Mouse (Mus musculus): ENCODE results near the gene Bcl11a. TPM values are rescaled to one million over a fixed set of nuclear protein-coding genes. Genes with fewer than 3 reads are reported as not detected.
A peak's percentile ranks its signal among the peaks of the same experiment; 100 is the strongest.

The Bcl11a gene
- polyA plus RNA-seq (2014; fragmentation: Nextera tagmentation; extraction: Ambion mirVana), result 117 and 121 TPM in 2 replicates

DNA sequence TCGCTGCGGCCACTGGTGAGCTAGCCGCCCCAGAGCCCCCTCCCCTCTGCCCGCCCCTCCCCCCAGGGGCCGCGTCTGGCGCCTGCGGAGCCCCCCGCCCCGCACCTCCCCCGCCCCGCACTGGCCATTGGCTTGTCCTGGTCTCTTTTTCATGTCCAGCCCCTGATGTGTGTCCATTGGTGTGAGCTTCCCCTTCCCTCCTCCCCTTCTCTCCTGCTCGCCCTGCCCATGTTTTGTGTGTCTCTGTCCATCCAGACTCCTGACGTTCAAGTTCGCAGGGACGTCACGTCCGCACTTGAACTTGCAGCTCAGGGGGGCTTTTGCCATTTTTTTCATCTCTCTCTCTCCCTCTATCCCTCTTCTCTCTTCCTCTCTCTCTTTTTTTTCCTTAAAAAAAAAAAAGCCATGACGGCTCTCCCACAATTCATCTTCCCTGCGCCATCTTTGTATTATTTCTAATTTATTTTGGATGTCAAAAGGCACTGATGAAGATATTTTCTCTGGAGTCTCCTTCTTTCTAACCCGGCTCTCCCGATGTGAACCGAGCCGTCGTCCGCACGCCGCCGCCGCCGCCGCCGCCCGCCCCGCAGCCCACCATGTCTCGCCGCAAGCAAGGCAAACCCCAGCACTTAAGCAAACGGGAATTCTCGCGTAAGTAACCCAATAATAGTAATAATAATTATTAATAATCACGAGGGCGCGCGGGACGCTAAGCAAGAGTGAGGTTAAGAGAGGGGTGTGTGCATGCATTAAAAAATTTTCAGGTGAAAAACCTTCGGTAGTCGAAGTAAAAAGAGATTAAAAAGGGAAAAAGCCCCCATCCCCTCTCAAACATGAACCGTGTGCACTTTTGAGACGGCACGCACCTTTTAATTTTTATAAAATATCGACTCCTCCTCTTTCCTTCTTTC lies at the start of gene Bcl11a:
Gene Bcl11a (plus strand): TSS at position 262 of the 911 bp plus-strand sequence.
- Histone ChIP-seq H3K4me3 (replicated peaks; ENCODE audit: low read depth, low read length) (peak within 1 kb of the TSS; percentile 67), H3K4me2 (ENCODE audit: low read length) (peak within 1 kb of the TSS; percentile 99), H3K9me3 (ENCODE audit: control insufficient read depth, low read length) (no peaks in the 10 kb centered on the region), H3K27me3 (ENCODE audit: control insufficient read depth, insufficient read depth, low read length) (no peaks in the 10 kb centered on the region), H3K9ac (replicated peaks; ENCODE audit: low read length) (peak within 1 kb of the TSS; percentile 90), H3K4me1 (ENCODE audit: control insufficient read depth, insufficient read depth, low read length) (peaks cover 17% of the 10 kb centered on the region; the same call in 1 of the 2 replicates), H3K27ac (replicated peaks; ENCODE audit: low read depth, low read length) (peak within 1 kb of the TSS; percentile 96), H3K36me3 (ENCODE audit: control insufficient read depth, insufficient read depth, low read length) (no peaks in the 10 kb centered on the region)
- ATAC-seq (ENCODE audit: low FRiP score, low TSS enrichment) (peak; percentile 55), DNase-seq (peak; percentile 86)
- WGBS, result under 1% methylated on average over 50 of the region's 51 CpGs

DNA sequence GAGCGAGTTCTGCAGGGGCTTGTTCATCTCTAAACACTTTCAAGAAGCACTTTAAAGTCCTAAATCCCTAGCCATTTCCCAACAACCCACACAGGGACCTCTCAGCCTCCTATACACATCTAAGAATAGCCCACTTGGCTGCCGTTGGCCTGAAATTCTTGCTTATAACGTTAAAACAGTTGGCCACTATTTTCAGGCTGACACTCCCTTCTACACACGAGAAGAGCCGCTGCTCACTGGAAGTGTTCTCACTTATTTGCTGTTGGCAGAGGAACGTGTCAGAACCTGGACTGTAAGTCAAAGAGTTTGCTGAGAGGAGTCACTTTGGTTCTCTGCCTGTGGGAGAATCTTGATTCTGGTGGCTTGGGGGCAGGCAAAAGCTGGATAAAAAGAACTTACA lies 33.8 kb upstream of the Bcl11a start:
- H3K4me2 ChIP-seq (ENCODE audit: low read length), result no peak overlapping the region
- H3K9me3 ChIP-seq (ENCODE audit: control insufficient read depth, low read length), result no peaks in the 10 kb centered on the region
- H3K27me3 ChIP-seq (ENCODE audit: control insufficient read depth, insufficient read depth, low read length), result no peaks in the 10 kb centered on the region
- H3K36me3 ChIP-seq (ENCODE audit: control insufficient read depth, insufficient read depth, low read length), result no peaks in the 10 kb centered on the region
- no peak overlapping the region for H3K9ac ChIP-seq (replicated peaks; ENCODE audit: low read length)
- no peaks in the 10 kb centered on the region for H3K4me1 ChIP-seq (ENCODE audit: control insufficient read depth, insufficient read depth, low read length)
- no peak overlapping the region for H3K27ac ChIP-seq (replicated peaks; ENCODE audit: low read depth, low read length)
- 84% methylated on average over 6 of the region's 6 CpGs for WGBS
- no peak overlapping the region for H3K4me3 ChIP-seq (replicated peaks; ENCODE audit: low read depth, low read length)
- no peak for DNase-seq
- no peak for ATAC-seq (ENCODE audit: low FRiP score, low TSS enrichment)

DNA sequence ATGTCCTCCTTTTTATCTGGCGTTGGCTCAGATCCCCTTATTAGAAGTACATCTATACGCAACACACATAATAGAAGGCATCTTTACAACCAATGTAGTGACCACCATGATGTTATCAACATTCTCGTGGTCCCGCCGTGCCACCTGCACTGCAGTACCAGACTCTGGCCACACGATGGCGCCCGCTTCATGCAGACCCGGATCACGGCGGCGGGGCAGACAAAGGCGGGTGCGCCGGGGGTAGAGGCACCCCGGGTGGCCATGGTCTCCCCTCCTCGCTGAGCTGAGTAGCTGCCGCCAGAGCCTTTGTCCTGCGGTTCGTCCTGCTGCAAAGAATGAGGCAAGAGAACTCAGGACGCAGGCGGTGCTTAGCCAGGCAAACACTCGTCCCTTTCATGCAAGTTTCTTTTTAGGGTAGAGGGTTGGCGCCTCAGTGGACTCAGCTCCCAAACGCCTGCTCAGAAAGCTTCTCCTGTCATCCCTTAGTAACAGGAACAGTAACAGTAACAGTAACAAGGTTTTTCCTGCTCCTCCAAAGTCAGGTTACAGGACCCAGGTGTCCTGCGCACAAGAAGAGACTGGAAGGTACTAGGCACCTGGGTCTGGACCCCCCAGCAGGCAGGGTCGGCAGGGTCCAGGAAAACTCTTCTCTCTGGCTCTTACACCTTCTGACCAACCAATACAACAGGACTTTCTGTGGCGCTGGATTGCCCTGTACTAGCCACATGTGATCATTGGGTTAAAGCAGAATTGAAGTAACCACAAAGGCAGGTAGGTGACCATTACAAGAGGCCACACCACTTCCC lies 28.4 kb upstream of the Bcl11a start:
- peak overlapping the region; percentile 46 for H3K4me3 ChIP-seq (replicated peaks; ENCODE audit: low read depth, low read length)
- H3K9ac ChIP-seq (replicated peaks; ENCODE audit: low read length), result peak overlapping the region; percentile 78
- DNase-seq (peak; percentile 93), ATAC-seq (ENCODE audit: low FRiP score, low TSS enrichment) (peak; percentile 92)
- H3K27me3 ChIP-seq (ENCODE audit: control insufficient read depth, insufficient read depth, low read length), result no peaks in the 10 kb centered on the region
- H3K4me2 ChIP-seq (ENCODE audit: low read length), result peak overlapping the region; percentile 68
- no peaks in the 10 kb centered on the region for H3K36me3 ChIP-seq (ENCODE audit: control insufficient read depth, insufficient read depth, low read length)
- H3K27ac ChIP-seq (replicated peaks; ENCODE audit: low read depth, low read length), result peak overlapping the region; percentile 70; the same call in 1 of the 2 replicates
- no peaks in the 10 kb centered on the region for H3K9me3 ChIP-seq (ENCODE audit: control insufficient read depth, low read length)
- WGBS, result 4% methylated on average over 28 of the region's 28 CpGs
- peaks cover 7% of the 10 kb centered on the region; the same call in 1 of the 2 replicates for H3K4me1 ChIP-seq (ENCODE audit: control insufficient read depth, insufficient read depth, low read length)

DNA sequence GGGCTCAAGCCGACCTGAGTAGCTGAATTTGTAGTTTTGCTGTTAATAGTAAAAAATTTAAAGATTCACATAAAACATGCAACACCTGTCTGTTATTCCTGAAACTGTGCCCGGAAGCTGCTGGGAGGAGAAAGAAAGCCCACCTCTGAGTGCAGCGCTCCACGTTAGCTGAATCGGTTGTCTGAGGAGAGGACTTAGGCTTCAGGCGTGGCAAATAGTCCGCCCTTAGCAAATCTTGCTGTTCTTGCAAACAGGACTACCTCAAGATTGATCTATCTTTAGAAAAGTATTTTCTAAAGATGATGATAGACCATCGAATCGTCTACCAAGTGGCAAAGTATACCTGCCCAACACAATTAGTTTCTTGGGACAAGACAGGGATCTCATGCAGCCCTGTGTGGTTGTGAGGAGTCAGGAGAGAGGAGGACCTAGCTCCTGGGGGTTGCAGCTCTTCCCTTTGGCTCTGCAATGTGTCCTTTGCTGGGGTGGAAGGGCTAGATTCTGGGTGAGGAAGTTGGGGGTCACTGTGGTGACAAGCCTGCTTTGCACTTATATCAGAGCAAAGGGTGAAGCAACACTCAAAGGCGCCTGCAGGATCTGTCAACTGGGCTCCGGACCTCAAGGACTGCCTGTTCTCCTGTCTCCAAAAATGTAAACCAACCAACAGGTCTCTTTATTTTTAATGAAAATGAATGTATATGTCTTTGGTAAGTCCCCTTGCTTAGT lies 27.7 kb upstream of the Bcl11a start:
- DNase-seq (no peak), ATAC-seq (ENCODE audit: low FRiP score, low TSS enrichment) (no peak)
- H3K9me3 ChIP-seq (ENCODE audit: control insufficient read depth, low read length), result no peaks in the 10 kb centered on the region
- no peaks in the 10 kb centered on the region for H3K27me3 ChIP-seq (ENCODE audit: control insufficient read depth, insufficient read depth, low read length)
- 83% methylated on average over 11 of the region's 11 CpGs for WGBS
- no peak overlapping the region for H3K27ac ChIP-seq (replicated peaks; ENCODE audit: low read depth, low read length)
- H3K9ac ChIP-seq (replicated peaks; ENCODE audit: low read length), result no peak overlapping the region
- H3K4me1 ChIP-seq (ENCODE audit: control insufficient read depth, insufficient read depth, low read length), result peaks cover 7% of the 10 kb centered on the region; the same call in 1 of the 2 replicates
- peak overlapping the region; percentile 68 for H3K4me2 ChIP-seq (ENCODE audit: low read length)
- no peaks in the 10 kb centered on the region for H3K36me3 ChIP-seq (ENCODE audit: control insufficient read depth, insufficient read depth, low read length)
- H3K4me3 ChIP-seq (replicated peaks; ENCODE audit: low read depth, low read length), result no peak overlapping the region

DNA sequence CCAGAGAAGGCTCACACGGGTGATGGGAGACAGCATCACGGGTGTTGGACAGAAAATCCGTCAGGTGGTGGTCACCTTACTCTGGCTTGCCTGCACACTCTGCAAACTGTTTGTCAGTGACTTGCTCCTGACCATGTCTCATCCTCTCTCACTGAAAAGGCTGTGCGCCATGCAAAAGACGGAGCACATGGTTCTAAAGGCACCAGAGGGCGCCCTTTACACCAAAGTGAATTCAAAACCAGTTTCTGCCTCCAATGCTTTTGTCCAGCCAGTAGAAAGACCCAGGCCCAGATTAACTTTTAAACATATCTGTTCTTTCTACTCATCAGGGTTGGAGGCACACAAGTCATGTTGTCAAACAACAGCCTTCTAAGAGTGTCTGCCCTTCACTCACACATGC lies 25.0 kb upstream of the Bcl11a start:
- WGBS, result 65% methylated on average over 6 of the region's 6 CpGs
- no peak overlapping the region for H3K4me2 ChIP-seq (ENCODE audit: low read length)
- no peak overlapping the region for H3K9ac ChIP-seq (replicated peaks; ENCODE audit: low read length)
- no peak overlapping the region for H3K27ac ChIP-seq (replicated peaks; ENCODE audit: low read depth, low read length)
- ATAC-seq (ENCODE audit: low FRiP score, low TSS enrichment), result no peak
- H3K4me3 ChIP-seq (replicated peaks; ENCODE audit: low read depth, low read length), result no peak overlapping the region
- DNase-seq, result peak; percentile 43
- no peaks in the 10 kb centered on the region for H3K9me3 ChIP-seq (ENCODE audit: control insufficient read depth, low read length)
- H3K4me1 ChIP-seq (ENCODE audit: control insufficient read depth, insufficient read depth, low read length), result peaks cover 7% of the 10 kb centered on the region; the same call in 1 of the 2 replicates
- H3K36me3 ChIP-seq (ENCODE audit: control insufficient read depth, insufficient read depth, low read length), result no peaks in the 10 kb centered on the region
- H3K27me3 ChIP-seq (ENCODE audit: control insufficient read depth, insufficient read depth, low read length), result no peaks in the 10 kb centered on the region

DNA sequence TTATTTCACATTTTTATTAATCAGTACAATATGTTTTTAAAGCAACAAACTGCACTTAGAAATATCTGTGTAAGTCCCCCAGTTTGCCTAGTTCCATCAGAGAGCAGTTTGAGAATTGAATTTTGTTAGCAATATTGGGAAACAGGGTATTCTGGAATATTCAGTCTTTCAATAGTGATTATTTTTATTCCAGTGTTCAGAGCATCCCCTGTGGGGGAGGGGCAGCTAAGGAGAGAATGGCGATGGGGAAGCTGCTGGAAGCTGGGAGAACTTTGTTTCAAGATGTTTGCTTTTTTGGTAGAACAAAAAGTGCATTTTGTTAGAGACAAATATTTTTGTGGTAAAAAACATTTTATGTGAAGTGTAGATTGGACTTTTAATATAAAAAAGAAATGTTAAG lies 18.7 kb upstream of the Bcl11a start:
- H3K4me2 ChIP-seq (ENCODE audit: low read length), result no peak overlapping the region

DNA sequence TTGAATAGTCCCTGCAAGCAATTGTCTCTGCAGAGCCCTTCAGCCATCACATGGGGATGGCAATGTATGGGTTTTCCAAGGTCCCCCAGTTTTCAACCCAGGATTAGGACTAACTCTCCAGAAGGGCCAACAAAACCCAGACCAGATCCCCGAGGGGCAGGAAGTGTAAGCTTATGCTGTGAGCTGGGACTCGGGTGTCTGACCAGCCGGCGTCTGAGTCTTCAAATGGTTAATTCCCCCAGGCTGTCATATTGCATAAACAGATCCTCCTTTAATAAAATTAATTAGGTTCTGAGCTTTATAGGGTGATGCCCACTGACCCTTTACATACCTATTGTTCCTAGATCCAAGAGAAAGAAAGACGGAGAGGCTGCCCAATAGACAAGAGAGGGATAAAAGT lies 17.4 kb upstream of the Bcl11a start:
- ATAC-seq (ENCODE audit: low FRiP score, low TSS enrichment) (no peak), DNase-seq (peak; percentile 35)
- Histone ChIP-seq H3K4me1 (ENCODE audit: control insufficient read depth, insufficient read depth, low read length) (peaks cover 13% of the 10 kb centered on the region), H3K27ac (replicated peaks; ENCODE audit: low read depth, low read length) (no peak overlapping the region), H3K27me3 (ENCODE audit: control insufficient read depth, insufficient read depth, low read length) (no peaks in the 10 kb centered on the region), H3K4me2 (ENCODE audit: low read length) (peak overlapping the region; percentile 50), H3K9me3 (ENCODE audit: control insufficient read depth, low read length) (no peaks in the 10 kb centered on the region), H3K36me3 (ENCODE audit: control insufficient read depth, insufficient read depth, low read length) (no peaks in the 10 kb centered on the region), H3K9ac (replicated peaks; ENCODE audit: low read length) (no peak overlapping the region; the same call in 1 of the 2 replicates), H3K4me3 (replicated peaks; ENCODE audit: low read depth, low read length) (peak overlapping the region; percentile 23; the same call in 1 of the 2 replicates)
- WGBS, result 2% methylated on average over 5 of the region's 5 CpGs

More for the DNA sequence above, 18.7 kb upstream of the Bcl11a start:
- DNase-seq (peak; percentile 43), ATAC-seq (ENCODE audit: low FRiP score, low TSS enrichment) (no peak)
- Histone ChIP-seq H3K9me3 (ENCODE audit: control insufficient read depth, low read length) (no peaks in the 10 kb centered on the region), H3K27ac (replicated peaks; ENCODE audit: low read depth, low read length) (no peak overlapping the region), H3K4me3 (replicated peaks; ENCODE audit: low read depth, low read length) (no peak overlapping the region), H3K36me3 (ENCODE audit: control insufficient read depth, insufficient read depth, low read length) (no peaks in the 10 kb centered on the region), H3K27me3 (ENCODE audit: control insufficient read depth, insufficient read depth, low read length) (no peaks in the 10 kb centered on the region), H3K4me1 (ENCODE audit: control insufficient read depth, insufficient read depth, low read length) (peaks cover 13% of the 10 kb centered on the region), H3K9ac (replicated peaks; ENCODE audit: low read length) (no peak overlapping the region)
- WGBS, result 4% methylated on average over 1 of the region's 1 CpGs

DNA sequence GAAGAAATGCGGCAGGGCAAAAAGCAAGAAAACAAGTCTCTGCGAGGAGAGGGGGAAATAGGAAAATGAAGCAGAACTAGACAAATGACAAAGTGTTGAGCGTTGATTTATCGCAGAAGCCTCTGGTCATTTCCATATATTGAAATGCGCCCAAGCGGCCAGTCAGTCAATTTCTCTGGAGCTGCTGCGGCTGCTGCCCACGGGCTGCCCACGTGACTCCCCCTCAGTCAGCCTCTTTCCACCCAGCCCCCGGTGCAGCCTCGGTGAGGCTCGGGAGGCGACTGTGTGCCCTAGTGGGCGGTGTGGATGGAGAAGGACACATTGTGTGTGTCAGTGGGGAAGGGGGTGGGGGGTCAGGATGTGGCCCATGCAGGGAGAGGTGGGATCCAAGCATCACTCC lies 16.0 kb upstream of the Bcl11a start:
- peak overlapping the region; percentile 58 for H3K27ac ChIP-seq (replicated peaks; ENCODE audit: low read depth, low read length)
- H3K9me3 ChIP-seq (ENCODE audit: control insufficient read depth, low read length), result no peaks in the 10 kb centered on the region

More for the DNA sequence above, 16.0 kb upstream of the Bcl11a start:
- DNase-seq, result peak; percentile 78
- Histone ChIP-seq H3K4me2 (ENCODE audit: low read length) (peak overlapping the region; percentile 55), H3K36me3 (ENCODE audit: control insufficient read depth, insufficient read depth, low read length) (no peaks in the 10 kb centered on the region), H3K4me3 (replicated peaks; ENCODE audit: low read depth, low read length) (peak overlapping the region; percentile 30), H3K9ac (replicated peaks; ENCODE audit: low read length) (peak overlapping the region; percentile 49), H3K27me3 (ENCODE audit: control insufficient read depth, insufficient read depth, low read length) (no peaks in the 10 kb centered on the region), H3K4me1 (ENCODE audit: control insufficient read depth, insufficient read depth, low read length) (peaks cover 13% of the 10 kb centered on the region)
- ATAC-seq (ENCODE audit: low FRiP score, low TSS enrichment), result peak; percentile 77; the same call in 1 of the 2 replicates
- 1% methylated on average over 14 of the region's 14 CpGs for WGBS

Measured in midbrain, embryonic 14.5 days (tissue).